ENCODE assay signal across 9 mouse cellular contexts in genomic region chr12:33280805-33281204, GRCm38 (mm10).
DNase-seq lines count a peak whose midpoint lies in the region; ATAC-seq and TF ChIP-seq lines count a peak whose summit lies in the region.
"Had no signal": no experiment of that assay in that cellular context is flagged by ENCODE, and none has a peak within 500 bp of the region (broad histone marks: within the 10 kb centered on the region; RNA-seq: fewer than 3 reads in every experiment).

No protein-coding gene starts in this region.

- 0 out of 2 replicates have a peak, but pooled peaks have one; percentile 19 for ATAC-seq in liver, embryonic 12.5 days

- peak in 1 of 2 experiments; percentile 64 for DNase-seq in layer of hippocampus, adult 2 months (ENCODE audit: low spot score in 2 of 2)
- DNase-seq in layer of hippocampus, postnatal 14 days (ENCODE audit: low spot score in 2 of 2): no peak
- peak; percentile 32 for DNase-seq in MN1 (ENCODE audit: low spot score)
- DNase-seq in cerebellum, adult 9-11 months: peak; percentile 38
- peak; percentile 78 for DNase-seq in gastrocnemius, postnatal 10 days
- DNase-seq in ovary, postnatal 14 days (ENCODE audit: low spot score): peak; percentile 52
- peak; percentile 56 for DNase-seq in urinary bladder, postnatal 25 days (ENCODE audit: low spot score)

- H3K4me2 ChIP-seq in liver, embryonic 12.5 days: no peak overlapping the region
- H3K4me2 ChIP-seq: lung, embryonic 15.5 days had no signal

- no peaks in the 10 kb centered on the region for H3K27me3 ChIP-seq in liver, embryonic 12.5 days (replicated peaks)
- H3K27me3 ChIP-seq: lung, embryonic 15.5 days had no signal

- H3K36me3 ChIP-seq in liver, embryonic 12.5 days: no peaks in the 10 kb centered on the region
- H3K36me3 ChIP-seq: lung, embryonic 15.5 days had no signal

- H3K9me3 ChIP-seq in liver, embryonic 12.5 days (replicated peaks): no peaks in the 10 kb centered on the region
- H3K9me3 ChIP-seq: lung, embryonic 15.5 days had no signal

- no peak overlapping the region for H3K27ac ChIP-seq in layer of hippocampus, adult 2 months
- no peak overlapping the region for H3K27ac ChIP-seq in liver, embryonic 12.5 days
- H3K27ac ChIP-seq: lung, embryonic 15.5 days had no signal

- peaks cover 14% of the 10 kb centered on the region; the same call in 1 of the 2 replicates for H3K4me1 ChIP-seq in liver, embryonic 12.5 days

- peak; percentile 91 for TF ChIP-seq CTCF in layer of hippocampus, adult 2 months (conservative IDR thresholded peaks at IDR 0.05)

- 12% methylated on average over 2 of the region's 2 CpGs for WGBS in liver, embryonic 12.5 days (ENCODE audit: insufficient replicate concordance)

- no peak overlapping the region for H3K4me3 ChIP-seq in layer of hippocampus, adult 2 months
- H3K4me3 ChIP-seq in liver, embryonic 12.5 days: no peak overlapping the region
- H3K4me3 ChIP-seq: lung, embryonic 15.5 days had no signal

- H3K9ac ChIP-seq in liver, embryonic 12.5 days: no peak overlapping the region
- H3K9ac ChIP-seq: lung, embryonic 15.5 days had no signal

Comparison
In these comparisons a context has a peak if more than half of its experiments do, and no peak if none do; other contexts are left out.
1. DNase-seq: peak in MN1 (single experiment), cerebellum, adult 9-11 months (single experiment), gastrocnemius, postnatal 10 days (single experiment), ovary, postnatal 14 days (single experiment) and urinary bladder, postnatal 25 days (single experiment); none in layer of hippocampus, postnatal 14 days (0 of 2).